Mouse (Mus musculus) bone marrow macrophage, adult 2 months (primary cell): ENCODE results near the gene Pde2a.

Experiments
- CTCF ChIP-seq: IDR thresholded peaks from 2 replicates; pipeline ENCODE4 v1.5.1; 2012; ENCODE audit warnings: low read depth, mild to moderate bottlenecking, low read length, moderate library complexity
- POLR2A ChIP-seq: IDR thresholded peaks from 2 replicates; pipeline ENCODE4 v1.6.1; 2012; ENCODE audit warnings: mild to moderate bottlenecking, low read depth, low read length, borderline replicate concordance

GRCm38 (mm10) chr7:101385866-101386452 lies 35.5 kb upstream of the Pde2a start:
- TF ChIP-seq CTCF = no peak
- no peak for TF ChIP-seq POLR2A
